ENCODE assay signal across 8 mouse cellular contexts in genomic region chr10:121475101-121475671, GRCm38 (mm10). TPM values are rescaled to one million over a fixed set of nuclear protein-coding genes. Genes with fewer than 3 reads are reported as not detected.
DNase-seq lines count a peak whose midpoint lies in the region; ATAC-seq and TF ChIP-seq lines count a peak whose summit lies in the region.

No protein-coding gene starts in this region.

- peak overlapping the region; percentile 92 for H3K4me3 ChIP-seq in embryonic facial prominence, embryonic 13.5 days
- peak overlapping the region; percentile 62 for H3K4me3 ChIP-seq in hindbrain, embryonic 15.5 days
- H3K4me3 ChIP-seq in lung, embryonic 14.5 days (ENCODE audit: low read depth, low read length) = peak overlapping the region; percentile 88
- H3K4me3 ChIP-seq in stomach, embryonic 15.5 days (replicated peaks) = peak overlapping the region; percentile 83

- peaks cover 43% of the 10 kb centered on the region for H3K4me1 ChIP-seq in embryonic facial prominence, embryonic 13.5 days
- peaks cover 29% of the 10 kb centered on the region for H3K4me1 ChIP-seq in hindbrain, embryonic 15.5 days (replicated peaks)
- H3K4me1 ChIP-seq in lung, embryonic 14.5 days (ENCODE audit: insufficient read depth) = peaks cover 37% of the 10 kb centered on the region
- peaks cover 37% of the 10 kb centered on the region for H3K4me1 ChIP-seq in stomach, embryonic 15.5 days

- peak overlapping the region; percentile 94 for H3K9ac ChIP-seq in embryonic facial prominence, embryonic 13.5 days
- H3K9ac ChIP-seq in hindbrain, embryonic 15.5 days = peak overlapping the region; percentile 62
- H3K9ac ChIP-seq in lung, embryonic 14.5 days = peak overlapping the region; percentile 82
- H3K9ac ChIP-seq in stomach, embryonic 15.5 days = peak overlapping the region; percentile 93

- no peaks in the 10 kb centered on the region for H3K36me3 ChIP-seq in embryonic facial prominence, embryonic 13.5 days
- no peaks in the 10 kb centered on the region for H3K36me3 ChIP-seq in hindbrain, embryonic 15.5 days
- no peaks in the 10 kb centered on the region for H3K36me3 ChIP-seq in lung, embryonic 14.5 days (ENCODE audit: insufficient read depth)
- H3K36me3 ChIP-seq in stomach, embryonic 15.5 days = no peaks in the 10 kb centered on the region

- under 1% methylated on average over 31 of the region's 31 CpGs for WGBS in embryonic facial prominence, embryonic 13.5 days
- WGBS in hindbrain, embryonic 15.5 days = 4% methylated on average over 31 of the region's 31 CpGs
- 2% methylated on average over 31 of the region's 31 CpGs for WGBS in lung, embryonic 14.5 days
- WGBS in stomach, embryonic 15.5 days = under 1% methylated on average over 31 of the region's 31 CpGs

- H3K9me3 ChIP-seq in embryonic facial prominence, embryonic 13.5 days = no peaks in the 10 kb centered on the region
- no peaks in the 10 kb centered on the region for H3K9me3 ChIP-seq in hindbrain, embryonic 15.5 days
- no peaks in the 10 kb centered on the region for H3K9me3 ChIP-seq in lung, embryonic 14.5 days (ENCODE audit: low read depth, low read length)
- H3K9me3 ChIP-seq in stomach, embryonic 15.5 days = no peaks in the 10 kb centered on the region

- H3K27ac ChIP-seq in embryonic facial prominence, embryonic 13.5 days = peak overlapping the region; percentile 91
- H3K27ac ChIP-seq in hindbrain, embryonic 15.5 days (replicated peaks) = peak overlapping the region; percentile 62; the same call in 1 of the 2 replicates
- peak overlapping the region; percentile 83 for H3K27ac ChIP-seq in lung, embryonic 14.5 days (ENCODE audit: low read depth)
- H3K27ac ChIP-seq in stomach, embryonic 15.5 days = peak overlapping the region; percentile 89

- peak overlapping the region; percentile 75 for H3K4me2 ChIP-seq in embryonic facial prominence, embryonic 13.5 days
- peak overlapping the region; percentile 97 for H3K4me2 ChIP-seq in hindbrain, embryonic 15.5 days
- peak overlapping the region; percentile 81 for H3K4me2 ChIP-seq in lung, embryonic 14.5 days
- H3K4me2 ChIP-seq in stomach, embryonic 15.5 days = peak overlapping the region; percentile 80

- peak; percentile 31 to 42 for DNase-seq in urinary bladder, postnatal 36 days (ENCODE audit: low spot score in 2 of 2)
- DNase-seq in urinary bladder, postnatal 25 days (ENCODE audit: low spot score) = no peak
- peak; percentile 52 for DNase-seq in lung, embryonic 14.5 days
- no peak for DNase-seq in left cerebral cortex, adult 9 months (ENCODE audit: low spot score in 2 of 2)

- no peak for ATAC-seq in embryonic facial prominence, embryonic 13.5 days (ENCODE audit: insufficient number of reproducible peaks, insufficient read depth, low FRiP score, low TSS enrichment, low read depth)
- ATAC-seq in hindbrain, embryonic 15.5 days (ENCODE audit: low FRiP score, low read depth) = no peak
- peak; percentile 4; the same call in 1 of the 2 replicates for ATAC-seq in lung, embryonic 14.5 days (ENCODE audit: insufficient read depth)
- no peak for ATAC-seq in stomach, embryonic 15.5 days (ENCODE audit: insufficient read depth, low FRiP score, low read depth)
- no peak for ATAC-seq in megakaryocyte-erythroid progenitor cell, adult 5-6 weeks (replicated peaks; ENCODE audit: low FRiP score, low TSS enrichment, poor library complexity, severe bottlenecking)

- no peaks in the 10 kb centered on the region for H3K27me3 ChIP-seq in embryonic facial prominence, embryonic 13.5 days
- H3K27me3 ChIP-seq in hindbrain, embryonic 15.5 days = peaks cover 4% of the 10 kb centered on the region; the same call in 1 of the 2 replicates
- no peaks in the 10 kb centered on the region for H3K27me3 ChIP-seq in lung, embryonic 14.5 days (ENCODE audit: insufficient read depth, low read length)
- H3K27me3 ChIP-seq in stomach, embryonic 15.5 days (replicated peaks) = no peaks in the 10 kb centered on the region

- TF ChIP-seq CTCF in lung, embryonic 14.5 days (IDR thresholded peaks at IDR 0.05; ENCODE audit: low read depth) = no peak

RNA-seq across cellular contexts. Expression of gene Rassf3, which starts 1.0 kb away (rescaled TPM):
- 17.7 and 20.8 TPM in 2 replicates for polyA plus RNA-seq in embryonic facial prominence, embryonic 13.5 days (2015; fragmentation: Nextera tagmentation; extraction: Ambion mirVana)
- 5.1 TPM in 2 replicates for polyA plus RNA-seq in hindbrain, embryonic 15.5 days (2015; fragmentation: Nextera tagmentation; extraction: Ambion mirVana)
- polyA plus RNA-seq in lung, embryonic 14.5 days (2014; fragmentation: Nextera tagmentation; extraction: Ambion mirVana) = 19.8 and 21.0 TPM in 2 replicates
- polyA plus RNA-seq in stomach, embryonic 15.5 days (2015; fragmentation: Nextera tagmentation; extraction: Ambion mirVana) = 22.4 and 25.7 TPM in 2 replicates
- 6.5 and 9.7 TPM in 2 replicates for total RNA-seq in megakaryocyte-erythroid progenitor cell, adult 5-6 weeks (2014; fragmentation: Nextera tagmentation)
- 12.1 and 13.4 TPM in 2 replicates for total RNA-seq in megakaryocyte-erythroid progenitor cell, adult 5-6 weeks (2017)

Comparison
In these comparisons a context has a peak if more than half of its experiments do, and no peak if none do; other contexts are left out.
1. DNase-seq: peak in urinary bladder, postnatal 36 days (2 of 2) and lung, embryonic 14.5 days (single experiment); none in urinary bladder, postnatal 25 days (single experiment) and left cerebral cortex, adult 9 months (0 of 2).
2. Peak in every context shown above with its lines, with median percentiles within 50 percentile points of each other: H3K27ac ChIP-seq, H3K4me2 ChIP-seq, H3K4me3 ChIP-seq and H3K9ac ChIP-seq.